Comparison of ENCODE assay signal across 13 mouse cellular contexts in the genomic region with DNA sequence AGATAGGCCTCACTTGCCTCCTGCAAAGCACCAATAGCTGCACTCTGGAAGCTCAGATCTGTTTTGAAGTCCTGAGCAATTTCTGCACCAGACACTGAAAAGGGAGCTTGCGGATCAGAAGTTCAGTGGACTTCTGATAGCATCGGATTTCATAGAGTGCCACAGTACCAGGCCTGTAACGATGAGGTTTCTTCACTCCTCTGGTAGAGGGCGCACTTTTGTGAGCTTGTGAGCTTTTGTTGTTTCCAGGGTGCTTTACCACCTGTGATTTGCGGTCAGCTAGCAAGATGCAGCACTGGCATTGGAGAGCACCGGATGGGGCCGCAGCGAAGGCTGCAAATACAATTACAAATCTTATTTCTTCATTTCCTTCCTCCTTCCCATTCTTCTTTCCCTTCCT. TPM values are rescaled to one million over a fixed set of nuclear protein-coding genes. Genes with fewer than 3 reads are reported as not detected.
DNase-seq lines count a peak whose midpoint lies in the region; ATAC-seq and TF ChIP-seq lines count a peak whose summit lies in the region.
"Had no signal": no experiment of that assay in that cellular context is flagged by ENCODE, and none has a peak within 500 bp of the region (broad histone marks: within the 10 kb centered on the region; RNA-seq: fewer than 3 reads in every experiment).

No protein-coding gene starts in this region.

- H3K27me3 ChIP-seq in kidney, postnatal 0 days (ENCODE audit: insufficient read depth, low read length) = peaks cover 38% of the 10 kb centered on the region
- H3K27me3 ChIP-seq in kidney, embryonic 15.5 days = peaks cover 34% of the 10 kb centered on the region
- peaks cover 61% of the 10 kb centered on the region for H3K27me3 ChIP-seq in neural tube, embryonic 15.5 days (replicated peaks)
- H3K27me3 ChIP-seq in hindbrain, embryonic 10.5 days (ENCODE audit: insufficient read depth, poor library complexity, severe bottlenecking) = peaks cover 30% of the 10 kb centered on the region

- no peaks in the 10 kb centered on the region for H3K36me3 ChIP-seq in kidney, postnatal 0 days (ENCODE audit: insufficient read depth, low read length)
- H3K36me3 ChIP-seq in kidney, embryonic 15.5 days = no peaks in the 10 kb centered on the region
- no peaks in the 10 kb centered on the region for H3K36me3 ChIP-seq in neural tube, embryonic 15.5 days
- H3K36me3 ChIP-seq in hindbrain, embryonic 10.5 days = no peaks in the 10 kb centered on the region

- H3K27ac ChIP-seq in kidney, postnatal 0 days = no peak overlapping the region
- no peak overlapping the region for H3K27ac ChIP-seq in kidney, embryonic 15.5 days
- H3K27ac ChIP-seq in neural tube, embryonic 15.5 days (replicated peaks) = no peak overlapping the region
- no peak overlapping the region for H3K27ac ChIP-seq in hindbrain, embryonic 10.5 days
- H3K27ac ChIP-seq: forebrain, embryonic 13.5 days had no signal

- no peak overlapping the region for H3K4me2 ChIP-seq in kidney, postnatal 0 days (ENCODE audit: low read length)
- H3K4me2 ChIP-seq in kidney, embryonic 15.5 days = no peak overlapping the region
- no peak overlapping the region for H3K4me2 ChIP-seq in neural tube, embryonic 15.5 days
- H3K4me2 ChIP-seq: forebrain, embryonic 13.5 days had no signal

- H3K4me3 ChIP-seq in kidney, postnatal 0 days (replicated peaks; ENCODE audit: low read depth, low read length) = no peak overlapping the region
- no peak overlapping the region for H3K4me3 ChIP-seq in kidney, embryonic 15.5 days (replicated peaks)
- H3K4me3 ChIP-seq in neural tube, embryonic 15.5 days (replicated peaks) = no peak overlapping the region
- H3K4me3 ChIP-seq in hindbrain, embryonic 10.5 days = no peak overlapping the region
- H3K4me3 ChIP-seq: forebrain, embryonic 13.5 days; megakaryocyte, embryonic 14.5 days had no signal

- no peaks in the 10 kb centered on the region for H3K4me1 ChIP-seq in kidney, postnatal 0 days (replicated peaks; ENCODE audit: insufficient read depth, low read length)
- H3K4me1 ChIP-seq in kidney, embryonic 15.5 days = no peaks in the 10 kb centered on the region
- H3K4me1 ChIP-seq in neural tube, embryonic 15.5 days = no peaks in the 10 kb centered on the region
- H3K4me1 ChIP-seq in hindbrain, embryonic 10.5 days (replicated peaks) = peaks cover 6% of the 10 kb centered on the region; the same call in 1 of the 2 replicates
- H3K4me1 ChIP-seq: forebrain, embryonic 13.5 days had no signal

- 14% methylated on average over 8 of the region's 8 CpGs for WGBS in kidney, postnatal 0 days
- 12% methylated on average over 8 of the region's 8 CpGs for WGBS in kidney, embryonic 15.5 days
- WGBS in neural tube, embryonic 15.5 days = 19% methylated on average over 8 of the region's 8 CpGs
- 20% methylated on average over 8 of the region's 8 CpGs for WGBS in hindbrain, embryonic 10.5 days

- H3K9me3 ChIP-seq in kidney, postnatal 0 days (replicated peaks; ENCODE audit: low read length) = no peaks in the 10 kb centered on the region
- H3K9me3 ChIP-seq in kidney, embryonic 15.5 days (replicated peaks) = no peaks in the 10 kb centered on the region
- no peaks in the 10 kb centered on the region for H3K9me3 ChIP-seq in neural tube, embryonic 15.5 days (replicated peaks)
- no peaks in the 10 kb centered on the region for H3K9me3 ChIP-seq in hindbrain, embryonic 10.5 days
- H3K9me3 ChIP-seq: forebrain, embryonic 13.5 days; megakaryocyte, embryonic 14.5 days had no signal

- TF ChIP-seq POLR2A in brain, embryonic 14.5 days (IDR thresholded peaks at IDR 0.05; ENCODE audit: borderline replicate concordance, extremely low read depth, insufficient read depth, insufficient read length, poor library complexity, severe bottlenecking) = no peak

- no peak for ATAC-seq in kidney, postnatal 0 days (replicated peaks; ENCODE audit: low FRiP score, low read depth)
- ATAC-seq in kidney, embryonic 15.5 days (replicated peaks; ENCODE audit: low FRiP score) = no peak
- ATAC-seq in CD4-positive, CD25-positive, alpha-beta regulatory T cell, adult 4 months = peak; percentile 48
- no peak for ATAC-seq in neural tube, embryonic 15.5 days (ENCODE audit: low FRiP score)
- ATAC-seq: forebrain, embryonic 13.5 days had no signal

- DNase-seq in kidney, postnatal 0 days (ENCODE audit: low spot score) = peak; percentile 11
- DNase-seq in brain, embryonic 14.5 days (ENCODE audit: low read depth) = no peak
- peak; percentile 88 for DNase-seq in naive thymus-derived CD4-positive, alpha-beta T cell, adult 2 months (ENCODE audit: low read depth)
- DNase-seq in hindbrain, embryonic 10.5 days (ENCODE audit: low spot score) = no peak
- no peak for DNase-seq in gastrocnemius, postnatal 10 days
- DNase-seq: cerebellum, adult 11-12 months had no signal

- H3K9ac ChIP-seq in kidney, postnatal 0 days (ENCODE audit: low read depth, low read length) = no peak overlapping the region
- H3K9ac ChIP-seq in kidney, embryonic 15.5 days = no peak overlapping the region
- no peak overlapping the region for H3K9ac ChIP-seq in neural tube, embryonic 15.5 days (replicated peaks)
- H3K9ac ChIP-seq: forebrain, embryonic 13.5 days had no signal

- peak; percentile 47 for TF ChIP-seq CTCF in kidney, postnatal 0 days (IDR thresholded peaks at IDR 0.05; ENCODE audit: low read depth)
- peak; percentile 27; the same call in 1 of the 2 replicates for TF ChIP-seq CTCF in brain, embryonic 14.5 days (IDR thresholded peaks at IDR 0.05; ENCODE audit: borderline replicate concordance, extremely low read depth, insufficient read depth, insufficient read length)

RNA-seq across cellular contexts. Expression of a gene that starts 30.9 kb away (rescaled TPM):
- 119 and 137 TPM in 2 replicates for polyA plus RNA-seq in kidney, postnatal 0 days (2015; fragmentation: Nextera tagmentation; extraction: Ambion mirVana)
- polyA plus RNA-seq in kidney, embryonic 15.5 days (2015; fragmentation: Nextera tagmentation; extraction: Ambion mirVana) = 107 and 113 TPM in 2 replicates
- 100 to 1,000 TPM; 191 to 211 TPM for polyA plus RNA-seq in CD4-positive, CD25-positive, alpha-beta regulatory T cell, adult 4 months (2017; shearing (Covaris generic))
- polyA plus RNA-seq in brain, embryonic 14.5 days (2012; rRNA removed) = 76.1 and 111 TPM in 2 replicates
- 140 and 149 TPM in 2 replicates for polyA plus RNA-seq in neural tube, embryonic 15.5 days (2015; fragmentation: Nextera tagmentation; extraction: Ambion mirVana)
- 98.6 and 110 TPM in 2 replicates for polyA plus RNA-seq in hindbrain, embryonic 10.5 days (2016; fragmentation: Nextera tagmentation; extraction: Ambion mirVana)
- 10 to 100 TPM; 26.3 to 28.5 TPM for total RNA-seq in gastrocnemius, postnatal 10 days (2021)

RNA-seq across cellular contexts. Expression of a gene that starts 36.8 kb away (rescaled TPM):
- not detected in 2 replicates for polyA plus RNA-seq in kidney, postnatal 0 days (2015; fragmentation: Nextera tagmentation; extraction: Ambion mirVana)
- not detected in 2 replicates for polyA plus RNA-seq in kidney, embryonic 15.5 days (2015; fragmentation: Nextera tagmentation; extraction: Ambion mirVana)
- 1 to 10 TPM in 1 of 2 experiments, under 1 TPM in 1; 0.95 to 1.3 TPM for polyA plus RNA-seq in CD4-positive, CD25-positive, alpha-beta regulatory T cell, adult 4 months (2017; shearing (Covaris generic))
- not detected in 2 replicates for polyA plus RNA-seq in brain, embryonic 14.5 days (2012; rRNA removed)
- polyA plus RNA-seq in neural tube, embryonic 15.5 days (2015; fragmentation: Nextera tagmentation; extraction: Ambion mirVana) = 0.57 TPM in 1 of 2 replicates, not detected in the other
- not detected in 2 replicates for polyA plus RNA-seq in hindbrain, embryonic 10.5 days (2016; fragmentation: Nextera tagmentation; extraction: Ambion mirVana)
- not detected for total RNA-seq in gastrocnemius, postnatal 10 days (2021)
- total RNA-seq: heart, postnatal 25 days; layer of hippocampus, postnatal 10 days had no signal
- polyA plus RNA-seq: forebrain, embryonic 13.5 days had no signal

RNA-seq across cellular contexts. Expression of a gene that starts 45.1 kb away (rescaled TPM):
- 9.6 and 10.2 TPM in 2 replicates for polyA plus RNA-seq in kidney, postnatal 0 days (2015; fragmentation: Nextera tagmentation; extraction: Ambion mirVana)
- 16.4 and 19.5 TPM in 2 replicates for polyA plus RNA-seq in kidney, embryonic 15.5 days (2015; fragmentation: Nextera tagmentation; extraction: Ambion mirVana)
- polyA plus RNA-seq in CD4-positive, CD25-positive, alpha-beta regulatory T cell, adult 4 months (2017; shearing (Covaris generic)) = 10 to 100 TPM; 17.2 to 25.9 TPM
- 45.9 and 47.9 TPM in 2 replicates for polyA plus RNA-seq in brain, embryonic 14.5 days (2012; rRNA removed)
- polyA plus RNA-seq in neural tube, embryonic 15.5 days (2015; fragmentation: Nextera tagmentation; extraction: Ambion mirVana) = 23.7 and 26.7 TPM in 2 replicates
- polyA plus RNA-seq in hindbrain, embryonic 10.5 days (2016; fragmentation: Nextera tagmentation; extraction: Ambion mirVana) = 21.1 and 23.8 TPM in 2 replicates
- total RNA-seq in gastrocnemius, postnatal 10 days (2021) = 1 to 10 TPM; 4.8 to 7.0 TPM

RNA-seq across cellular contexts. Expression of a gene that starts 58.6 kb away (rescaled TPM):
- polyA plus RNA-seq in kidney, postnatal 0 days (2015; fragmentation: Nextera tagmentation; extraction: Ambion mirVana) = not detected in 2 replicates
- not detected in 2 replicates for polyA plus RNA-seq in kidney, embryonic 15.5 days (2015; fragmentation: Nextera tagmentation; extraction: Ambion mirVana)
- polyA plus RNA-seq in CD4-positive, CD25-positive, alpha-beta regulatory T cell, adult 4 months (2017; shearing (Covaris generic)) = 1 to 10 TPM; 2.5 to 5.0 TPM
- 0.16 TPM in 1 of 2 replicates, not detected in the other for polyA plus RNA-seq in brain, embryonic 14.5 days (2012; rRNA removed)
- polyA plus RNA-seq in neural tube, embryonic 15.5 days (2015; fragmentation: Nextera tagmentation; extraction: Ambion mirVana) = not detected in 2 replicates
- polyA plus RNA-seq in hindbrain, embryonic 10.5 days (2016; fragmentation: Nextera tagmentation; extraction: Ambion mirVana) = 0.22 TPM in 1 of 2 replicates, not detected in the other
- not detected for total RNA-seq in gastrocnemius, postnatal 10 days (2021)
- total RNA-seq: heart, postnatal 25 days; layer of hippocampus, postnatal 10 days had no signal
- polyA plus RNA-seq: forebrain, embryonic 13.5 days had no signal

RNA-seq across cellular contexts. Expression of a gene that starts 59.4 kb away (rescaled TPM):
- not detected in 2 replicates for polyA plus RNA-seq in kidney, postnatal 0 days (2015; fragmentation: Nextera tagmentation; extraction: Ambion mirVana)
- polyA plus RNA-seq in kidney, embryonic 15.5 days (2015; fragmentation: Nextera tagmentation; extraction: Ambion mirVana) = 0.14 TPM in 1 of 2 replicates, not detected in the other
- under 1 TPM in 1 of 2 experiments, not detected in 1; 0.39 TPM for polyA plus RNA-seq in CD4-positive, CD25-positive, alpha-beta regulatory T cell, adult 4 months (2017; shearing (Covaris generic))
- not detected in 2 replicates for polyA plus RNA-seq in brain, embryonic 14.5 days (2012; rRNA removed)
- 0.18 and 0.27 TPM in 2 replicates for polyA plus RNA-seq in neural tube, embryonic 15.5 days (2015; fragmentation: Nextera tagmentation; extraction: Ambion mirVana)
- polyA plus RNA-seq in hindbrain, embryonic 10.5 days (2016; fragmentation: Nextera tagmentation; extraction: Ambion mirVana) = 0.20 and 0.22 TPM in 2 replicates
- total RNA-seq in gastrocnemius, postnatal 10 days (2021) = not detected
- total RNA-seq: heart, postnatal 25 days; layer of hippocampus, postnatal 10 days had no signal
- polyA plus RNA-seq: forebrain, embryonic 13.5 days had no signal

Comparison
In these comparisons a context has a peak if more than half of its experiments do, and no peak if none do; other contexts are left out.
1. DNase-seq: peak in kidney, postnatal 0 days (single experiment) and naive thymus-derived CD4-positive, alpha-beta T cell, adult 2 months (single experiment); none in brain, embryonic 14.5 days (single experiment), hindbrain, embryonic 10.5 days (single experiment) and gastrocnemius, postnatal 10 days (single experiment).